Mouse (Mus musculus): ENCODE data around the gene Hsd3b6. TPM values are rescaled to one million over a fixed set of nuclear protein-coding genes. Genes with fewer than 3 reads are reported as not detected.
"Not testable (repeated sequence)": the region's sequence is repeated elsewhere in the genome, so short reads cannot be mapped to it uniquely, and the experiment has no call there.

The Hsd3b6 gene
- not detected for total RNA-seq (2018; cell fraction: chromatin; rRNA removed)
- total RNA-seq (2018; cell fraction: cytosol; rRNA removed), result not detected
- not detected for total RNA-seq (2018; cell fraction: nucleus; rRNA removed)
- polyA plus RNA-seq (2018), result not detected in 3 replicates

DNA sequence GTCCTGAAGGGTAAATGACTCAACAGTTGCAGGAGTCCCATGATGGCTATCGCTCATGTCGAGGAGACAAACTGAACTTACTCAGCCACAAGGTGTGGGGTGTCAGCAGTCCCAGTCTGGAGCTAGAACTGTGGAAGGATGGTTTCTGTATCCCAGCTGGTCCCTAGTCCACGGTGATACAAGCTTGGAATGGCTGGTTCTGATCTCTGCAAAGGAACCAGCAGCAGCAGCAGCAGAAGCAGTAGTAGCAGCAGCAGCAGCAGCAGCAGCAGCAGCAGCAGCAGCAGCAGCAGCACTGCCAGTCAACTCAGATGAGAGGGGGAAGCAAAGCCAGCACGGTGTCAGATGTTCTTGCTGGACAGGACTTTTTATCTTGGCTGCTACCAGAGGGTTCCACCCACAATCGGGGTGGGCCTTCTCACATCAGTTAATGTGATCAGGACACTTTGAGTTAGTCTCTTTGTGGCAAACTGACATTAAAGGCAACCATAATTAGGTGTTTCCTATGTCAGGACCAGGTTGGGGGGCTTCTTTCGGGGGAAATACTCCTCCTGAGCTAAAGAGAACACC lies at the start of gene Hsd3b6:
TSS of gene Hsd3b6 (minus strand) at position 343 of the 570 bp plus-strand sequence.
- Histone ChIP-seq H3K36me3 (ENCODE audit: inconsistent target) (no peaks in the 10 kb centered on the region), H3K79me2 (ENCODE audit: inconsistent target) (no peaks in the 10 kb centered on the region), H3K27ac (no peak within 1 kb of the TSS), H3K4me3 (ENCODE audit: inconsistent target) (no peak within 1 kb of the TSS)
- 84% methylated on average over 6 of the region's 6 CpGs for WGBS (ENCODE audit: missing documents)

DNA sequence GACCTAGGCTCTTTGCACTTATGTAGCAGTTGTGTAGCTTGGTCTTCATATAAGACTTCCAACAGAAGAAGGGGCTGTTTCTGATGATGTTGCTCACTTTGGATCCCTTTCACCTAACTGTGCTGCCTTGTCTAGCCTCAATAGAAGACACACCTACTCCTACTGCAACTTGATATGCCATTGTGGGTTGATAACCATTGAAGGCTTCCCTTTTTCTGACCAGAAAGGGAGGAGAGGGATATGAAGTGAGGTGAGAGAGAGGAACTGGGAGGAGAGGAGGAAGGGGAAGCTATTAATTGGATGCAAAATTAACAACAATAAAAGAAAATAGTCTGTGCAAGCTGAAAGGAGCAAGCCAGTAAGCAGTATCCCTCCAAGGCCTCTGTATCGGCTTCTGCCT lies 48.6 kb upstream of the Hsd3b6 start:
- no peaks in the 10 kb centered on the region for H3K36me3 ChIP-seq (ENCODE audit: inconsistent target)
- H3K27ac ChIP-seq, result no peak overlapping the region
- no peak overlapping the region for H3K4me3 ChIP-seq (ENCODE audit: inconsistent target)
- no peaks in the 10 kb centered on the region for H3K79me2 ChIP-seq (ENCODE audit: inconsistent target)
- 93% methylated on average over 1 of the region's 1 CpGs for WGBS (ENCODE audit: missing documents)

DNA sequence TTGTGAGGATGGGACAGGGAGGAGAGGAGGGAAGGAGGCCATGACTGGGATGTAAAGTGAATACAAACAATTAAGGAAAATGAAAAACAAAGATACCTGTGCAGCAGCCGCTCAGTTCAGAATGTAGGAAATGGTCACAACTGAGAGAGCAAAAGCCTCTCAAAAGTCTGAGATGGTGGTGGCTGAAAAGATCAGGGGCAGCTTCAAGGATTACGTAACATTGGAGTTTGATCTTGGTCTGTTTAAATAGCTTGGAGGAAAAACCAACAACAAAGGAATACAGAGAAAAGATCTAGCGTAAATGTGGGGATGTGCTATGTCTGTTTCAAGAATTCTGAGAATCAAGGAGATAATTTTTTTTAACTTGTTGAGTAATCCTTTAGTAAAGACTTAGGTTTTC lies 45.3 kb upstream of the Hsd3b6 start, which contains the start of gene Hsd3b1:
TSS of gene Hsd3b1 (minus strand) at position 219 of the 400 bp plus-strand sequence.
- Histone ChIP-seq H3K36me3 (ENCODE audit: inconsistent target) (no peaks in the 10 kb centered on the region), H3K27ac (no peak within 1 kb of the TSS), H3K79me2 (ENCODE audit: inconsistent target) (no peaks in the 10 kb centered on the region), H3K4me3 (ENCODE audit: inconsistent target) (no peak within 1 kb of the TSS)
- WGBS (ENCODE audit: missing documents), result 91% methylated on average over 3 of the region's 3 CpGs

DNA sequence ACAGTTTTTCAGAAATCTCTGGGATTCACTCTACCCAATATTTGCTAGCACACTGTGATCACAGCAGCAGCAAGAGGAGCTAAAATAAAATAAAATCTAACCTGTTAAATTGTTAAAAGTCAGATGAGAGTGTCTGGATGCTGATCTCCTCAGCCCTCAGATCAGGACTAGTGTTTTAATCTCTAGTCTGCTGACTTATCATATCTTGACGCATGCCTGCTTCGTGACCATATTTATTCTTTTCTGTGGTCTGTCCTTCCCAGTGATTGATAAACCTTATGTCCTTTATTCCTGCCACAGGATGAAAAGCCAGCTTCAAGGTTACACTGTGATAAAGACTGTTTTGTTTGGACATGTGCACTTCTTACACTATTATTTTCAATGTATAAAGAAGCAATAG lies 43.8 kb upstream of the Hsd3b6 start:
- H3K4me3 ChIP-seq (ENCODE audit: inconsistent target), result no peak overlapping the region
- 85% methylated on average over 2 of the region's 2 CpGs for WGBS (ENCODE audit: missing documents)
- no peak overlapping the region for H3K27ac ChIP-seq
- no peaks in the 10 kb centered on the region for H3K79me2 ChIP-seq (ENCODE audit: inconsistent target)
- H3K36me3 ChIP-seq (ENCODE audit: inconsistent target), result no peaks in the 10 kb centered on the region

DNA sequence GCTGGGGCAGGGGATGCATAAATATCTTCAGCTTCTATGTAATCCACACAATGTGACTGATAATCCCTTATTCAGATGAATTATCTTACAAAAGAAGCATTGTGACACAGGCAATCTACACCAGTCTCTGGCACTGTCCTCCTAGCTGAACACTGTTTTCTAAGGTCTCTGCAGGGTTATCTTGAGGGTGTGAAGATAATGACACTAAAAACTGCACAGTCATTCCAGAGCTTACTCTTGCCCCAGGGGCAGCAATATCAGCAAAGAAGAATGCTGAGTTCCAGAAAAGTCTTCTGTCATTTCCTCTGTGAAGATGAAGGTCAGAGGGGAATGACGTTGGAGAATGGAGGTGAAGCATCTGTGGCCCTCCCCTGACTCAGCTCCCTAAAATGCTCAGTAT lies 42.6 kb upstream of the Hsd3b6 start:
- H3K27ac ChIP-seq, result no peak overlapping the region
- H3K79me2 ChIP-seq (ENCODE audit: inconsistent target), result no peaks in the 10 kb centered on the region
- no peak overlapping the region for H3K4me3 ChIP-seq (ENCODE audit: inconsistent target)
- 29% methylated on average over 1 of the region's 1 CpGs for WGBS (ENCODE audit: missing documents)
- no peaks in the 10 kb centered on the region for H3K36me3 ChIP-seq (ENCODE audit: inconsistent target)

DNA sequence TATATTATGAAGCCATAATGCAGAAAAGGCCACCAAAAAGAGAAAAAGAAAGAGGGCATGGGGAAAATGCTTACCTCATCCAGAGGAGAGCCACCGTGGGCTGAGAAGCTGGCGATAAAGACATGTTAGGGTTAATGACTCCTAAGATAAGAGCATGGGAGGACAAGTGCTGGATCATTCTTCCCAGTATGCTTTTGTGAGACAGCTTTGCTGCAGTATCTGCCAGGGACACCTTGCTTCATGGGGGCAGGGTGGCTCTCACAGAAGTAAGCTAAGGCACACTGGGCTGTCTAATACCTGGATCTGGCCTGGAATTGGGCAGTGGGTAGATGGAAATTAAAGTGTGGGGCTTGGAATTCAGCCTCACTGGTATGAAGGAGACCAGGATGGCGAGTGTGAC lies 40.9 kb upstream of the Hsd3b6 start:
- Histone ChIP-seq H3K27ac (no peak overlapping the region), H3K4me3 (ENCODE audit: inconsistent target) (no peak overlapping the region), H3K36me3 (ENCODE audit: inconsistent target) (no peaks in the 10 kb centered on the region), H3K79me2 (ENCODE audit: inconsistent target) (no peaks in the 10 kb centered on the region)
- WGBS (ENCODE audit: missing documents), result 81% methylated on average over 3 of the region's 3 CpGs

DNA sequence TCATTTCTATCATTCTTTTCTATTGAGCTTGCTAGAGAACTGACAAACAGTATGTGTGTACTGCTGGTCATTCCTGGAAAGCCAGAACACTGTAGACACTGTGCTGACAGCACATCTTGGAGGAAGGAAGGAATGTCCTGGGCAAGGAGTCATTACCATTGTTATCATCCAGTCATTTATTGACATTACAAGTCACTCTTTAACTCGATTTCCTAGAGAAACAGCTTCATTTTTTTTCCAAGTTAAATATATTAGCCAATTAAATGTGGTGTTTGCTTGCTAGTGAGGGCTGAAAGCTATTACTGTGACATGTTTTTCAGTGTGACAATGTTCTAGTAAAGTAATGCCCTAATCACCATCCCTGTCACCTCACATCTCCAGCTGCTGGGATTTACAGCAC lies 39.4 kb upstream of the Hsd3b6 start:
- H3K4me3 ChIP-seq (ENCODE audit: inconsistent target), result no peak overlapping the region
- no peak overlapping the region for H3K27ac ChIP-seq
- WGBS (ENCODE audit: missing documents), result 38% methylated on average over 1 of the region's 1 CpGs
- no peaks in the 10 kb centered on the region for H3K36me3 ChIP-seq (ENCODE audit: inconsistent target)
- H3K79me2 ChIP-seq (ENCODE audit: inconsistent target), result no peaks in the 10 kb centered on the region

DNA sequence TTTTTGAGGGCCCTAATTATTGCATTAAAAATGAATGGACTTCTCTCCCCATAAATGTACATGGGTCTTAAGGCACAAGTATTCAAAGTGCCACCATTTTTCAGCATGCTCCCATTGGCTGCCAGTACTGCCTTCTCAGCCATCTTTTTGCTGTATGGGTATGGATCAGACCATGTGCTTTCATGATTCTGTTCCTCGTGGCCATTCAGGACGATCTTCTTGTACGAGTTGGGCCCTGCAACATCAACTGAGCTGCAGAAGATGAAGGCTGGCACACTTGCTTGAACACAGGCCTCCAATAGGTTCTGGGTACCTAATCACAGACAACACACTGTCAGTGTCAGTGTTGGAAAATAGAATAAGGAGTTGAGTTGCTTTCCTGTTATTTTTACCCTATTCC lies 38.8 kb upstream of the Hsd3b6 start:
- Histone ChIP-seq H3K4me3 (ENCODE audit: inconsistent target) (no peak overlapping the region), H3K79me2 (ENCODE audit: inconsistent target) (no peaks in the 10 kb centered on the region), H3K36me3 (ENCODE audit: inconsistent target) (no peaks in the 10 kb centered on the region), H3K27ac (no peak overlapping the region)
- WGBS (ENCODE audit: missing documents), result 67% methylated on average over 3 of the region's 3 CpGs

DNA sequence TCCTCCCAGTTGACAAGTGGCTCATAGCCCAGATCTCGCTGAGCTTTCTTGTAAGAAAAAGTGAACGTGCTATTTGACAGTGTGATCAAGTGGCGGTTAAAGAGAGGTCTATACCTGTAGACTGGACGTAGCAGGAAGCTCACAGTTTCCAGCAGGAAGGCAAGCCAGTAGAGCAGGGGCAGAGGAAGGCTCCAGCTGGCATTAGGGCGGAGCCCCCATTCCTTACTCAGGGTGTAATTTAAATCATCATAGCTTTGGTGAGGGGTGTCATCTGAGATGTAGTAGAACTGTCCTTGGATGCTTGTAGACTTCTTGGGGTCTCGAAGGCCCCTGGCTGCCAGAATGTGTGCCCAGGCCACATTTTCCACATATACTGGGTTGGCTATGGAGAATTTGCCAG lies 38.4 kb upstream of the Hsd3b6 start:
- Histone ChIP-seq H3K79me2 (ENCODE audit: inconsistent target) (no peaks in the 10 kb centered on the region), H3K27ac (no peak overlapping the region), H3K4me3 (ENCODE audit: inconsistent target) (no peak overlapping the region), H3K36me3 (ENCODE audit: inconsistent target) (no peaks in the 10 kb centered on the region)
- 87% methylated on average over 5 of the region's 6 CpGs for WGBS (ENCODE audit: missing documents)

DNA sequence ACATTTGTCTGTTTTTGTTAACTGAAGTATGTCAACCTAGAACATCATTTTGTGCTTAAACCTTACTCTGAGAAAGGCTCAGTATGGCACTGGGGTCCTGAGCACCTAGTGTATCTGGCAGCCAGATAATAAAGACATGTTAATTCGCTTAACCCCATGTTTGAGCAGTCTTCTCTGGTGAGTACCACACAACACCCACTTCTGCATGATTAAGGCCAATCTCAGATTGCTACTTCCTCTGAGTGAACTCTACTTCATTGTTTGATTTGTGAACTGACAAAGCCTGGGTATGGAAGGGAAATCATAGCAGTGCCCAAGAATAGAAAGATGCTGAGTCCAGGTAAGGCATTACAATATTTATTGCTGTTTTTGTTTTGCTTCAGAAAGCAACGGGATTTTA lies 37.6 kb upstream of the Hsd3b6 start:
- 69% methylated on average over 2 of the region's 2 CpGs for WGBS (ENCODE audit: missing documents)
- H3K4me3 ChIP-seq (ENCODE audit: inconsistent target), result no peak overlapping the region
- H3K36me3 ChIP-seq (ENCODE audit: inconsistent target), result no peaks in the 10 kb centered on the region
- H3K27ac ChIP-seq, result no peak overlapping the region
- H3K79me2 ChIP-seq (ENCODE audit: inconsistent target), result no peaks in the 10 kb centered on the region

DNA sequence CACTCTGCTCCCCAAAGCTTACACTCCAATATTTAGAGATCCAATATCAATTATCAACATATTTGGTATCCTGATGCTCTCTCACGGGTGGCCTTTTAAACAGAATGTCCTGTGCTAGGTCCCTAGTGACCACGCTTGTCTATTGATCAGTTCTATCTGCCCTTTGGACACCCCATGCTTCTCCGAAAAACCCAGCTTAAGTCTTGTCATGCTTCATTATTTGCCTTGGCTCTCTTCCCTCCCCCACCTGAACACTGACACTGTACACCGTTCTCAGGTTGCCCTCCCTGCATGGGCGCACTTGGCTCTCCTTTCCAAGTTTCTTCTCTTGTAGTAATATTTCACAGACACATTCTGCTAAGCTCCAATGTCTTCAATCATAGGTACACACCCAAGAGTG lies 36.0 kb upstream of the Hsd3b6 start:
- 93% methylated on average over 5 of the region's 5 CpGs for WGBS (ENCODE audit: missing documents)
- Histone ChIP-seq H3K79me2 (ENCODE audit: inconsistent target) (no peaks in the 10 kb centered on the region), H3K27ac (no peak overlapping the region)

DNA sequence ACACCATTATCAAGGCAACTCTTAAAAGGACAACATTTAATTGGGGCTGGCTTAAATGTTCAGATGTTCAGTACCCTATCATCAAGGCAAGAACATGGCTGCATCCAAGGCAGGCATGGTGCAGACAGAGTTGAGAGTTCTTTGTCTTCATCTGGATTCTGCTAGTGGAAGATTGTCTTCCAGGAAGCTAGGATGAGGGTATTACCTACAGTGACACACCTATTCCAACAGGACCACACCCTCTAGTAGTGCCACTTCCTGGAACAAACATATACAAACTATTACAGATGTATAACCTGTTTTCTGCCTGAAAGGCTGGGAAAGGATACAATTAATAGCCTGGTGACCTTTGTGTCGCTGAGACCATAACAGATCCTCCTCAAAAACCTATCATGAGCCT lies 34.7 kb upstream of the Hsd3b6 start:
- no peak overlapping the region for H3K4me3 ChIP-seq (ENCODE audit: inconsistent target)
- H3K36me3 ChIP-seq (ENCODE audit: inconsistent target), result no peaks in the 10 kb centered on the region
- 77% methylated on average over 1 of the region's 1 CpGs for WGBS (ENCODE audit: missing documents)
- no peak overlapping the region for H3K27ac ChIP-seq
- no peaks in the 10 kb centered on the region for H3K79me2 ChIP-seq (ENCODE audit: inconsistent target)

More for the DNA sequence above, 36.0 kb upstream of the Hsd3b6 start:
- Histone ChIP-seq H3K36me3 (ENCODE audit: inconsistent target) (no peaks in the 10 kb centered on the region), H3K4me3 (ENCODE audit: inconsistent target) (no peak overlapping the region)

DNA sequence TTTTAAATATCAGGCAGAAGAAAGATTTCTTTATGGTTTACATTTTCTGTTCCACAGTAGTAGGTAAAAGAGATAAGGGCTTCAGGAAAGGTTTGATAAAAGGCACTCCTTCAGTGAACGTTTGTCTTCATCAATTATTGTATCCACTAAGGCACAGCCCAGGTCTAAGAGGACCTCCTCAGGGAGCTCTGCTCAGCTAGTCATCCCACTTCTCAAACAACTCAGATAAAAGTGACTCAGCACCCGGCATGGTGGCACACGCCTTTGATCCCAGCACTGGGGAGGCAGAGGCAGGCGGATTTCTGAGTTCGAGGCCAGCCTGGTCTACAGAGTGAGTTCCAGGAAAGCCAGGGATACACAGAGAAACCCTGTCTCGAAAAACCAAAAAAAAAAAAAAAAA lies 1.6 kb downstream of the Hsd3b6 start:
- 80% methylated on average over 5 of the region's 6 CpGs for WGBS (ENCODE audit: missing documents)
- H3K27ac ChIP-seq; H3K4me3 ChIP-seq (ENCODE audit: inconsistent target); H3K79me2 ChIP-seq (ENCODE audit: inconsistent target); H3K36me3 ChIP-seq (ENCODE audit: inconsistent target): not testable (repeated sequence)

DNA sequence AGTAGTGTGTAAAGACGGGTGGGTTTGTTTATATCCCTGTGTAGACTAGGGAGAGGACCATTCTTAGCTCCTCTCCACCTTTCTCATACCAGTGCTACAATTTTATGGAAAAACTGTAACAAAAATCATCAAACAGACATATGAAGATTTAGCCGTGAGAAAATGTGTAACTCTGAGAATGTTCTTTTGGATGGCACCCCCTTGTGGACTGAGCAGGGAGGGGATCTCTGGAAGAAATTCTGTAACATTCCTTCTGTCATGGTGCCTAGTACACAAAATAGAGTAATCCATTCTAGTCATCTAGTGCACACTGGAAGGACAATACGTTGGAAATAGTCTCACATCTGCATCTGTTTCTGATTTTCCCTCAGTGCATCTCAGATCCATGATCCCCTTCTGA lies 9.2 kb downstream of the Hsd3b6 start:
- WGBS (ENCODE audit: missing documents), result 56% methylated on average over 2 of the region's 3 CpGs
- not testable (repeated sequence) for H3K36me3 ChIP-seq (ENCODE audit: inconsistent target); H3K4me3 ChIP-seq (ENCODE audit: inconsistent target); H3K27ac ChIP-seq; H3K79me2 ChIP-seq (ENCODE audit: inconsistent target)

DNA sequence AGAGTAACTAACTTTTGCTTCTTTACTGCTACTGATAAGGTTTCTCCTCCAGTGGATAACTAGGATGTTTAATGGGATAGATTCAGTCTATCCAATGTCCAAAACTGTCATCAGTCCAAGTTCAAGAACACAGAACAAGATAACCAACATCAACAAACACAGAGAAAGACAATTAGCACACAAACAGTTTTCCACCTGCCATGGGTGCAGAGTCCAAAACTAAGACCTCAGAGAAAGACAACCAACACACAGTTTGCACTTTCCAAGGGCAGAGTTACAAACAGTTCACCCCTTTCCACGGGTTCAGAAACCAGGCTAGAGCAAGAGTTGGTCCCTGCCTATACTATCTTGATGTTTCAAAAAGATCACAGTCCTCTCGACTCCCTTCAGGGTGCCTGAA lies 27.7 kb downstream of the Hsd3b6 start:
- WGBS (ENCODE audit: missing documents), result 62% methylated on average over 2 of the region's 2 CpGs
- H3K79me2 ChIP-seq (ENCODE audit: inconsistent target), result no peaks in the 10 kb centered on the region
- no peak overlapping the region for H3K4me3 ChIP-seq (ENCODE audit: inconsistent target)
- no peak overlapping the region for H3K27ac ChIP-seq
- H3K36me3 ChIP-seq (ENCODE audit: inconsistent target), result no peaks in the 10 kb centered on the region

DNA sequence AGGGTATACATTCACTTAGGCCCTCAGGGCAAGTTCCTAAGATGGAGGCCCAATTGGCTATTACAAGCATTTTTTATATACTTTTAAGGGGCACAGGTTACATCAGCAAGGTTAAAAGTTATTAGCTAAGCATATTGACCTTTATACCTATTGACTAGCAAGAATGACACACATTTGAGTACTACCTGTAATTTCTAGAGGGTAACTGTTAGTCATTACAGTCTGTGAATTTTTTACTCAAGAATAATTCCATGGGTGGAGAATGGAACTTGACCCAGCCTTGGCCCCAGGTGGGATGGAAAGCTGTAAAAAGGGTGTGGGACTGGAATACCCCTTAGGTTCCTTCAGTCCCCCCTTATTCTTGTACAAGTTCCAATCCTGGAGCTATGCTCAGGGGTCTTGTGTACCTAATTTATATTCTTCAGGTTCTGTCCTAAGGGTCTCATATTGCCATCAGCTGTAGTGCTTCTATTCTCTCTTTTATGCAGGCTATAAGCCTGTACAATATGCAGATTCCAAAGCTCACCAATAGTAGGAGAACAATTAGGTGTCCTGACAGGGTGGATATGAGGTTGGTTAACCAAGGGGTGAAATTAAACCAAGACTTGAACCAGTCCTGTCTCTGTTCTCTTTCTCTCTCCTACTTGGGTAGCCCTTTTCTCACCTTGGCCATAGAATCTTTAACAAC lies 31.9 kb downstream of the Hsd3b6 start:
- no peak overlapping the region for H3K27ac ChIP-seq
- no peak overlapping the region for H3K4me3 ChIP-seq (ENCODE audit: inconsistent target)
- no peaks in the 10 kb centered on the region for H3K79me2 ChIP-seq (ENCODE audit: inconsistent target)
- no peaks in the 10 kb centered on the region for H3K36me3 ChIP-seq (ENCODE audit: inconsistent target)
